In genomic region chr2:174871225-174871624, GRCm38 (mm10) we compare ENCODE assay signal across 12 mouse cellular contexts.
DNase-seq lines count a peak whose midpoint lies in the region; ATAC-seq and TF ChIP-seq lines count a peak whose summit lies in the region.
"Had no signal": no experiment of that assay in that cellular context is flagged by ENCODE, and none has a peak within 500 bp of the region (broad histone marks: within the 10 kb centered on the region; RNA-seq: fewer than 3 reads in every experiment).

No protein-coding gene starts in this region.

- H3K4me3 ChIP-seq in lung, postnatal 0 days (ENCODE audit: low read depth, low read length) = no peak overlapping the region
- no peak overlapping the region for H3K4me3 ChIP-seq in lung, adult 2 months (replicated peaks; ENCODE audit: extremely low read depth, low read depth, low read length)
- H3K4me3 ChIP-seq in embryonic facial prominence, embryonic 13.5 days = no peak overlapping the region
- H3K4me3 ChIP-seq in stomach, postnatal 0 days (ENCODE audit: low read depth, low read length) = no peak overlapping the region
- H3K4me3 ChIP-seq: layer of hippocampus, adult 2 months had no signal

- H3K4me2 ChIP-seq in lung, postnatal 0 days (replicated peaks; ENCODE audit: low read depth, low read length) = no peak overlapping the region
- H3K4me2 ChIP-seq in embryonic facial prominence, embryonic 13.5 days = no peak overlapping the region
- no peak overlapping the region for H3K4me2 ChIP-seq in stomach, postnatal 0 days (replicated peaks; ENCODE audit: low read depth)

- 64% methylated on average over 10 of the region's 10 CpGs for WGBS in lung, postnatal 0 days
- WGBS in lung, adult 2 months = 59% methylated on average over 10 of the region's 10 CpGs
- 39% methylated on average over 10 of the region's 10 CpGs for WGBS in embryonic facial prominence, embryonic 13.5 days
- 61% methylated on average over 10 of the region's 10 CpGs for WGBS in stomach, postnatal 0 days

- H3K27ac ChIP-seq in lung, postnatal 0 days (ENCODE audit: low read length) = peak overlapping the region; percentile 20; the same call in 1 of the 2 replicates
- peak overlapping the region; percentile 65 for H3K27ac ChIP-seq in embryonic facial prominence, embryonic 13.5 days
- H3K27ac ChIP-seq in stomach, postnatal 0 days (replicated peaks) = 0 out of 2 replicates have a peak overlapping the region, but pooled peaks have one; percentile 40
- H3K27ac ChIP-seq: layer of hippocampus, adult 2 months had no signal

- no peak for TF ChIP-seq POLR2A in lung, adult 2 months (IDR thresholded peaks at IDR 0.05; ENCODE audit: borderline replicate concordance, extremely low read depth, low read depth, low read length)

- ATAC-seq in lung, postnatal 0 days = no peak
- no peak for ATAC-seq in embryonic facial prominence, embryonic 13.5 days (ENCODE audit: insufficient number of reproducible peaks, insufficient read depth, low FRiP score, low TSS enrichment, low read depth)
- ATAC-seq in megakaryocyte, adult 5-6 weeks (ENCODE audit: poor library complexity, severe bottlenecking) = 0 out of 2 replicates have a peak, but pooled peaks have one; percentile 45
- ATAC-seq in stomach, postnatal 0 days (ENCODE audit: low FRiP score, low TSS enrichment) = no peak

- H3K9ac ChIP-seq in lung, postnatal 0 days (replicated peaks; ENCODE audit: low read depth) = no peak overlapping the region
- no peak overlapping the region for H3K9ac ChIP-seq in embryonic facial prominence, embryonic 13.5 days
- H3K9ac ChIP-seq in stomach, postnatal 0 days (ENCODE audit: low read length) = no peak overlapping the region

- no peak for TF ChIP-seq EP300 in lung, postnatal 0 days (IDR thresholded peaks at IDR 0.05)
- TF ChIP-seq EP300 in stomach, postnatal 0 days (optimal IDR thresholded peaks at IDR 0.05) = no peak

- no peaks in the 10 kb centered on the region for H3K9me3 ChIP-seq in lung, postnatal 0 days (ENCODE audit: low read length)
- no peaks in the 10 kb centered on the region for H3K9me3 ChIP-seq in embryonic facial prominence, embryonic 13.5 days
- H3K9me3 ChIP-seq in stomach, postnatal 0 days (ENCODE audit: control insufficient read depth, low read length) = no peaks in the 10 kb centered on the region

- no peaks in the 10 kb centered on the region for H3K36me3 ChIP-seq in lung, postnatal 0 days (ENCODE audit: insufficient read depth, low read length)
- H3K36me3 ChIP-seq in embryonic facial prominence, embryonic 13.5 days = no peaks in the 10 kb centered on the region
- H3K36me3 ChIP-seq in stomach, postnatal 0 days (ENCODE audit: control insufficient read depth, insufficient read depth, low read length) = no peaks in the 10 kb centered on the region

- H3K4me1 ChIP-seq in lung, postnatal 0 days (ENCODE audit: insufficient read depth, low read depth, low read length) = no peaks in the 10 kb centered on the region
- no peaks in the 10 kb centered on the region for H3K4me1 ChIP-seq in lung, adult 2 months (ENCODE audit: control insufficient read depth, insufficient read depth, low read length)
- H3K4me1 ChIP-seq in embryonic facial prominence, embryonic 13.5 days = peaks cover 59% of the 10 kb centered on the region
- no peaks in the 10 kb centered on the region; the same call in 1 of the 2 replicates for H3K4me1 ChIP-seq in stomach, postnatal 0 days (replicated peaks; ENCODE audit: control insufficient read depth, insufficient read depth)

- DNase-seq in lung, postnatal 0 days (ENCODE audit: low spot score) = no peak
- no peak for DNase-seq in lung, adult 2 months
- no peak for DNase-seq in stomach, postnatal 0 days (ENCODE audit: low spot score)
- no peak for DNase-seq in cerebellum, adult 9-11 months
- DNase-seq in adrenal gland, adult 2 months = no peak
- DNase-seq: adrenal gland, postnatal 36 days; cerebellum, adult 2 months; kidney, adult 11 months; thymus, postnatal 14 days had no signal

- no peak for TF ChIP-seq CTCF in lung, postnatal 0 days (IDR thresholded peaks at IDR 0.05)
- TF ChIP-seq CTCF in lung, adult 2 months (IDR thresholded peaks at IDR 0.05; ENCODE audit: insufficient read depth, low read length) = no peak
- TF ChIP-seq CTCF in stomach, postnatal 0 days (IDR thresholded peaks at IDR 0.05; ENCODE audit: low read depth) = no peak

- H3K27me3 ChIP-seq in lung, postnatal 0 days (replicated peaks; ENCODE audit: insufficient read depth, low read length) = no peaks in the 10 kb centered on the region
- no peaks in the 10 kb centered on the region for H3K27me3 ChIP-seq in embryonic facial prominence, embryonic 13.5 days
- no peaks in the 10 kb centered on the region for H3K27me3 ChIP-seq in stomach, postnatal 0 days (ENCODE audit: control insufficient read depth, insufficient read depth, low read length)
